Mouse (Mus musculus): ENCODE results near the gene Kbtbd6.

DNA sequence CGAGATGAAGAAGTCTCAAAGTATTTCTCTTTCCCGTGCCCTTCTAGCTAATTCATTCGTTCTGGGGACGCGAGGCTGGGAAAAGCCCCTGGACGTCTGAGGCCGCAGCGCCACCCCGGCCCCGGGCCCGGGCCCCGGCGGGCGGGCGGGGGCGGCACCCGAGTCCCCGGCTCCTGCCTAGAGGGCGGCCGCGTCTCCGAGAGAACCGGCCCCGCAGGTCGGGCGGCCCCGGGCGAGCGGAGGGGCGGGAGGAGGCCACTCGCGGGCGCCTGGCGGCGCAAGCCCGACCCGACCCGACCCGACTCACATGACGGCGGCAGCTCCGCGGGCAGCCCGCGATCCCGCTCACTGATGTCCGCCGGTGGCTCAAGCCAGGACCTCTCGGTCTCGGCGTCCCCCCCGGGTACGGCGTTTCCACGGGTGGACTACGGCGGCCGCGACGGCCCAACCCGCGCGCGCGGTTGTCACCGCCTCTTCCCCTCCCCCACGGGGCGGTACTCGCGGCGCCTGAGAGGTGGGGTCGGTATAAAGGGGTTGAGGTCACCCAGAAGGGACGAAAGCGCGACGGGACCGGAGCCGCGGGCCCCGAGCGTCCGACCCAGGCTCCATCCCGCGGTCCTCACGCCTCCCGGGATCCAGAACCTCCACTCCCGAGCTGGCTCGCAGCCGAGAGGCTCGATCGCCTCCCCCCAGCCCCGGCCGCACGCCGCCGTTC lies 29.1 kb downstream of the Kbtbd6 start, which contains the start of gene Elf1:
- 0 out of 4 replicates have a peak, but pooled peaks of 1 of the 2 experiments have one; percentile 1 for TF ChIP-seq CTCF (conservative IDR thresholded peaks at IDR 0.05 in 1 of 2, IDR thresholded peaks at IDR 0.05 in 1 of 2; ENCODE audit: low read depth in 2 of 2, low read length in 2 of 2)
- TF ChIP-seq TCF12 (IDR thresholded peaks at IDR 0.05; ENCODE audit: low read depth, low read length), result peak; percentile 82
- no peak for TF ChIP-seq EP300 (IDR thresholded peaks at IDR 0.05; ENCODE audit: low read length)
- TF ChIP-seq POLR2AphosphoS2 (IDR thresholded peaks at IDR 0.05; ENCODE audit: low read depth, low read length), result peak; percentile 61; the same call in 1 of the 2 replicates
- peak; percentile 97 for TF ChIP-seq POLR2A (IDR thresholded peaks at IDR 0.05; ENCODE audit: low read depth, low read length)
- no peak for TF ChIP-seq KAT2A (IDR thresholded peaks at IDR 0.05; ENCODE audit: insufficient replicate concordance, low read length)
- peak; percentile 87; the same call in 1 of the 2 replicates for TF ChIP-seq TBP (conservative IDR thresholded peaks at IDR 0.05; ENCODE audit: low read depth, low read length)
- no peak for TF ChIP-seq ZNF384 (IDR thresholded peaks at IDR 0.05; ENCODE audit: low read depth, low read length)

Measured in CH12.LX (cell line).